Mouse (Mus musculus) kidney, adult 2 months (tissue): ENCODE measurements around the gene Slc3a2.

Experiments
- CTCF ChIP-seq: fragments of 200-500 bp; conservative IDR thresholded peaks from 2 replicates; pipeline ENCODE4 v1.5.1; 2011; ENCODE audit warnings: low read depth, mild to moderate bottlenecking, control low read depth, low read length, moderate library complexity, mixed read lengths; ENCODE audit not compliant: insufficient read depth, insufficient read length
- POLR2A ChIP-seq: fragments of 200-500 bp; IDR thresholded peaks from one replicate; pipeline ENCODE4 v1.6.1; 2011; ENCODE audit warnings: low read depth, low read length, control low read depth

DNA sequence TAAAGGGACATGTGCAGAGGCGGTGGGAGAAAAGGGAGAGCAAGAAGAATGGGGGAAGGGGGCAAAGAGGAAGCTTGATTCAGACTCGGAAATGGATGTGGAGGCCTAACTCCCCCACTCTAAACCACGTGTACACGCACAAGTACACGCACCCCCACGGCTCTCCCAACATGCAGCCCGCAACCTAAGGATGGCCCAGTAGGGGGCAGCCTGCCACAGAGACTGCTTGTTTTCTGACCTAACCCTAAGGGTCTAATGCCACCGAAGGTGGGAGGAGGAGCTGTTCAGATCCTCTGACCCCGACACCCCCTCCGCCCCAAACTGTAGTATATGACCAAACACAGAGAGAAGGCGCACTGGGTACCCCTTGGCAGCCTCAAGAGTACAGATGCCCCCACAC lies 60.8 kb downstream of the Slc3a2 start:
- peak; percentile 65 for TF ChIP-seq CTCF
- TF ChIP-seq POLR2A, result no peak
